Mouse (Mus musculus) megakaryocyte, embryonic 14.5 days (primary cell): Measurements from ENCODE around the gene Taf1d.

Experiments used
- FLI1 ChIP-seq: IDR thresholded peaks from 2 replicates; pipeline ENCODE4 v1.6.1; 2012; ENCODE audit warnings: low read length, inconsistent platforms, mixed read lengths
- GATA1 ChIP-seq: IDR thresholded peaks from 3 replicates; pipeline ENCODE4 v1.6.1; 2012; ENCODE audit warnings: mixed read lengths, low read length, inconsistent platforms, borderline replicate concordance

- no peak for TF ChIP-seq GATA1
- no peak for TF ChIP-seq FLI1
These were observed 32.0 kb upstream of the Taf1d start for GRCm38 (mm10) chr9:15273981-15274380.
